Mouse (Mus musculus) C2C12 (cell line): ENCODE data around the gene Dkc1.

Experiments used
- CTCF ChIP-seq: IDR thresholded peaks from one replicate; pipeline ENCODE4 v1.5.1; 2011; ENCODE audit not compliant: control insufficient read depth, insufficient read depth, insufficient read length
- MAX ChIP-seq: IDR thresholded peaks from one replicate; pipeline ENCODE4 v1.6.1; 2011; ENCODE audit warnings: mild to moderate bottlenecking, control low read depth
- USF1 ChIP-seq: IDR thresholded peaks from one replicate; pipeline ENCODE4 v1.6.1; 2011; ENCODE audit warnings: low read depth, mild to moderate bottlenecking, control low read depth, moderate library complexity

- TF ChIP-seq MAX (no peak), CTCF (no peak), USF1 (no peak)
Observed at GRCm38 (mm10) chrX:75045931-75046330, 49.7 kb upstream of the Dkc1 start.
